Mouse (Mus musculus): Measurements from ENCODE around the gene Styx.

Styx gene

DNA sequence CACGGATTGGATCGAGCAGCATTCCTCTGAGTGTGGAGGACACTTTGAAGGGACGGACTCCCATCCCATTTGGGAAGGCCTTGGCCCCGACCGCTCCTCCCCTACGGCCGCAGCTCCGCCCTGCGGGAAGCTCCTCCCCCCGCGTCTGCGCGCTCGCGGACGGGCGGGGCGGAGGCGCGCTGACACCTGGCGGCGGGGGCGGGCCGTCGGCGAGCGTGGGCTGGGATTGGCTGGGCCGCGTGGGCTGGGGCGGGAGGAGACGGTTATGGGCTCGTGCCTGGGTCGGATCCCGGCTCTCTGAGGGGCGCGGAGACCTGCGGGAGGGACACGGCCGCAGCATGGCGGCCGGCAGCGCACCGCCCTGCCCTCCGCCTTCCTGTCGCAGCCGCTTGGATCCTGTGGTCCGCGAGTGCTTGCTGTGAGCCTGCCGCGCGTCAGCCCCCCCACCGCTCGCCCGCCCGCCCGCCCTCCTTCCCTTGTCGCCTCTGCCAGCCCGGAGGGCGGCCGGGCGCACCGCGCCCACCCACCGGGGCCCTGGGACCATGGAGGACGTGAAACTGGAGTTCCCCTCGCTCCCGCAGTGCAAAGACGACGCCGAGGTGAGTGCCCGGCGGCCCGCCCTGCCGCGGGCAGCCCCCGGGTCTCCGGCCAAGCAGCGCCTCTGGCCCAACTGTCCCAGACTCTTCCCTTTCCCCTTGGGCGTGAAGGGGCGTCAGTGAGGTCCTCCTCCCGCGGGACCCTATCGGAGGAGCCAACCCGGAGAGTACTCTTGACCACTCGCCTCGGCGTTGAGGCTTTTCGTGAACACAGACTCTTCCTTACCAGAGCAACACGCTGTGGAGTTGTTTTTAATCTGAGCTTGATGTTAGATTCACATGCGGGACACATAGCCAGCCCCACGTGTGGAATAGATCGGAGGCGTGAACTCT lies at the start of gene Styx:
TSS of gene Styx (plus strand) at position 163 of the 929 bp plus-strand sequence.
- in situ Hi-C loops (cut with MboI; ENCODE audit: unreplicated experiment in 2 of 2): no loop called here

DNA sequence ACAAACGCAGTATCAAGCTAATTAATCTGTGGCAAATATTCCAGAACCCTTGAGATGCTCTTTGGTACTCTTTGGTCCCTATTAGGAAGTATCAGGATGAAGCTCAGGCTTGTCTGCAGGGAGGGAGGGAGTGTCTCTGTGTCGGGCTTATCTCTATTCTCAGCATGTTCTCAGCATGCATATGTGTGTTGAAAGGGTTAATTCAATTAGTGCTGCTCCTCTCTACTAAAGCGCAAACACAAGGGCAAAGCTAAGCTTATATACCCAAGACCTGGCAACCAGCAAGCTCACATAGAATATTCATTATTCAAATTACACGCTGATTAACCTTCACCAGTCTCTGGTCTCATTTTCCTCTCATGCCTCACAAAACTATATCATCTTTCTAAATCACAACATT lies 47.0 kb upstream of the Styx start:
- in situ Hi-C loops (cut with MboI; ENCODE audit: unreplicated experiment in 2 of 2): no loop called here

DNA sequence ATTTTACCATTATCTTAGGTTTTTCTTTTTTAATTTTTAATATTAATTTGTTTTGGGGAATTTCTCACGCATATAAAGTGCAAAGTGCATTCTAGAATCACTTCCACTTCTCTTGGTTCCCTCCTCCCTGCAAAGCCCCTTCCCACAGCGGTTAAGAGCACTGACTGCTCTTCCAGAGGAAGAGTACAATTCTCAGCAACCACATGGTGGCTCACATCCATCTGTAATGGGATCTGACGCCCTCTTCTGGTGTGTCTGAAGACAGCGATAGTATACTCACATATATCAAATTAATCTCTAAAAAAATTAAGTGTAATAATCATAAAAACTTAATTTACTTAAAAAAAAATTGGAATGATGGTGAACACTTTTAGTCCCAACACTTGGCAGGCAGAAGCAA lies 46.5 kb upstream of the Styx start:
- in situ Hi-C loops (cut with MboI; ENCODE audit: unreplicated experiment in 2 of 2): no loop called here

DNA sequence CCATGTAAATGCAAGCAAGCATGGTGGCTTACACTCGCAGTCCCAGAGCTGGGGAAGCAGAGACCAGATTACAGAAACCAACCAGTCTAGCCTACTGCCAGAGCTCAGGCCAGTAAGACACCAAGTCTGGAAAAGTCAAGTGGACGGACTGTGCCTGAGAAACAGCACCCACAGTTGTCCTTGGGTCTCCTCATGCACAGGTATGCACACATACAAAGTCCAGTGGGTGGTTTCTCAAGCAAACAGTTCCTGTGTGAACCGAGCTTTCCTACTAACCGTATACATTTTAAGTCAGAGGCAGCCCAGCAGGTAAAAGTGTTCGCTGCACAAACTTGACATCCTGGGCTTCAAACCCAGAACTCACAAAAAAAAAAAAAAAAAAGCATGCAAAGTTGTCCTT lies 45.0 kb upstream of the Styx start:
- in situ Hi-C loops (cut with MboI; ENCODE audit: unreplicated experiment in 2 of 2): no loop called here

DNA sequence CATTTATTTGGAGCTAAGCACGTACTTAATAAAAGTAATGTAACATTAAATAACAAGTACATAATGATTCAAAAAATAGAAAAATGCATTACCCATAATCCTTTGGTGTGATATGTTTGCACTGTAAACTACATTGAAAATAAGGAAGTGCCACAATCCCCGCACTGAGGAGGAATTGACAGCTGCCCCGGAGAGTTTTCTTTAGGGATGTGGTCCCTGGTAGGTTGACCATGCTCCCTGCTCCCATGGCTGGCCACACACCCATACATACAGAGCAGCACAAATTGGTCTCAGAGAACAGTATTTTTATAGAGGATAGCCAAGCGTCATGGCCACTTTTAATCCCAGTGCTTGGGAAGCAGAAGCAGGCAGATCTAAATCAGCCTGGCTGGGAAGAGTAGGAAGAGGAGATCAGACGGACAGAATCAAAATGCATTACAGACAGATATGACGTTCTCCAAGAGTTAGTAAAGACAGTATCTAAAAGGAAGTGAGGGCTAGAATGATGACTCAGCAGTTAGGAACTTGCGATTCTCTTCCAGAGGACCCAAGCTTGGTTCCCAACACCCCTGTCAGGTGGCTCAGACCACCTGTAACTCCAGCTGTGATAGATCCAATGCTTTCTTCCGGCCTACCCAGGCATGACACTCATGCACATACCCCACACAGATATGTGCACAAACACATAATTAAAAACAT lies 43.1 kb upstream of the Styx start:
- in situ Hi-C loops (cut with MboI; ENCODE audit: unreplicated experiment in 2 of 2): no loop called here

DNA sequence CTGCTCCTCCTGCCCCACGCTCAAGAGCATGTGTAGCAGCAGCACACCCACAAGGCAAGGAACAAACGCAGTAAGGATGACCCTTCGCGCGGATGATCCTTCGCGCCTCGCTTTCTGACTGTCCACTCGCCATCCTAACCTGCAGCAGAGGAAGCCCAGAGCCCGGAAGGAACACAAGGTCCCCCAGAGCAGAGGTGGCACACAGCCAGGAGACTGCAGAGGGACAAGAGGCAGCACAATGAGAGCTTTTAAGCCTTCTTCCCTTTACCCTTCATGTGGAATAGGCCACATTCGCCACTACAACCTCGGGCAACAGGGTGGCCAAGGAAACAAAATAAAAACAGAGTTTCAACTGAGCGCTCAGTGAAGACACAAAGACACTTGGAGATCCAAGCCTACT lies 41.2 kb upstream of the Styx start:
- in situ Hi-C loops (cut with MboI; ENCODE audit: unreplicated experiment in 2 of 2): no loop called here

DNA sequence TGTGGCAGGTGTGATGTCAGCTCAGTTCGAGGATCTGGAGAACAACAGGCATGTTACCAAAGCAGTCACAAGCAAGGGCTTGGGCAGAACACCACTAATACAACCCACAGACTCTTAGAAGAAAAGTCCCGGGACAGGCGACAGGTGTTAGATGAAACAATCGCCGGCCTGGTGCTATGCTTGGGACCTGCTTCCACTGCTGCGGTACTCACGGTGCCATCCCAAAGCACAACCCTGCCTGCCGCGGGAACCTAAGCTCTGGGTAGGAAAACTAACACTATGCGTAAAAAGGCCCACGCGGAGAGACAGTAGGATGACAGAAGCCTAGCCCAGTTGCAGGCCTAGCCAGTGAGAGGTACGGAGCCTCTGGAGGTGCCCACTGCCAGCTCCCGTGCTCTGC lies 40.8 kb upstream of the Styx start:
- in situ Hi-C loops (cut with MboI; ENCODE audit: unreplicated experiment in 2 of 2): no loop called here

DNA sequence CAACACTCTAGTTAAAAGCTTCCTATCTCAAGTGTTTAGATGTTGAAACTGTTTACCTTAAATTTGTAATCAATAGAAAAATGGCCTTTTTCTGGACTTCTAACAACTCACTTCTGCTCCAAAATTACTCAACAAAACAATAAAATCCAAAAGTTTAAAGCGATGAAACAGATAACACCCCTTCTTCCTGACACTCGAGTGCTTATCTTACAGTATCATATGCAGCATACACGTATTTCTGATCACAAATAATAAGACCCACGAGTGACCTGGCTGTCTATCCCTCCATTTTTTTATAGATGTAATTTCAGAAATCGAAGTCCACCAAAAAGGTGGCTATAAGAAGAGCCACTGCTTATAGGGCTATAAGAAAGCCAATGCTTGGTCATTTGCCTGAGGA lies 34.0 kb upstream of the Styx start:
- in situ Hi-C loops (cut with MboI; ENCODE audit: unreplicated experiment in 2 of 2): no loop called here

DNA sequence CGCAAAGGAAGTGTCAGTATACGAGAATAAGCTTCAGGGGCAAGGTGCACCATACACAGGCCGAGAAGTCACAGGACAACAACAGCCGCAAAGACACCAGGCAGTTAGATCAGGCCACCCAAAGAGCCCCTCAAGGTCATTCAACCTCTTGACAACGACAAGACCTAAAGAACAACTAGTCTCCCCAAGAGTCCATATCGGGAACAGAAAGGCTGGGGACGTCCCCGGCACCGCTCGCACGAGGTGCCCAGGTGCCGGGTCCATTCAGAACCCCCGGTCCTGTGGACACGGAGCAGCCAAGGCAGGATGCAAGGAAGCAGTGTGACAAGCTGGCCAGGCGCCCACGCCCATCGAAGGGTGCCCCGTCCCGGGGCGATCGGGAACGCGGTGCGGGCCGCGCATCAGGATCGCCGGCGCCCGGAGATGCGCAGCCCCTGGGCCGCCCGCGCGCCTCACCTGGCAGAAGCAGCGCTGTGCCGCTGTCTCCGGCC lies 32.9 kb upstream of the Styx start:
- in situ Hi-C loops (cut with MboI; ENCODE audit: unreplicated experiment in 2 of 2): no loop called here

DNA sequence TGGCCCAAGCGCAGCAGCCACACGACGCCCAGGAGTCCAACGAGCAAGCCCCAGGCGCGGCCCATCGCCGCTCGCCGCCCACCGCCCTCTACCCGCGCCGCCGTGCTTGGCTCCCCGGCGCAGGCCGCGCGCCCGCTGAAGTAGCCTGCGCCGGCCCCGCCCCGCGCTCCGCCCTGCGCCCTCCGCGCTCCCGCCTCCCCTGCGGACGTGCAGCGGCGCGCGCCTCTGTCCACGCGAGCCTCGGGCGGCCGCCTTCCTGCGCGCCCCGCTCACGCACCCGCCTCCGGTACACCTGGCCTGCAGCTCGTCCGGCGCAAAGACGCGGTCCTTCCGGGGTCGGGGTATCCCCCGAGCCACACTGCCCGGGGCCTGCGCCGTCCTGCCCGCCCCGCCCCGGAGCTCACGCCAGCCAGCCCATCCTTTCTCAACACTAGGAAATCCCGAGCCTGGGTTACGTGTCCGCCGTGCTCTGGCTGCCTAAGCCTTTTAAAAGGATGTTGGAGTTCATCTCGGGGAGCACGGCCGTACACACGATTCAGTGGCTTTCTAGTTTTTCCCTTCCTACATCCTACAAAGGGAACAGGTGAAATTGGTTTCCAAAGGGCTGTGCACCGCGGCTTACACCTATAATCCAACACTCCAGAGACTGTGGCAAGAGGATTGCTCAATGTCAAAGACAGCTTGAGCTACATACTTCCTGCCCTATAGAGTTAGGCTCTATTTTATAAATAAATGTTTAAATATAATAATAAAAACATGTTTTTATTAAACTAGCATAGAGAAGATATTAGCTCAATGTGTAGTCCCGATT lies 32.3 kb upstream of the Styx start, which contains the start of gene Ero1l:
TSS of gene Ero1l (minus strand) at position 346 of the 811 bp plus-strand sequence.
- in situ Hi-C loops (cut with MboI; ENCODE audit: unreplicated experiment in 2 of 2): no loop called here

DNA sequence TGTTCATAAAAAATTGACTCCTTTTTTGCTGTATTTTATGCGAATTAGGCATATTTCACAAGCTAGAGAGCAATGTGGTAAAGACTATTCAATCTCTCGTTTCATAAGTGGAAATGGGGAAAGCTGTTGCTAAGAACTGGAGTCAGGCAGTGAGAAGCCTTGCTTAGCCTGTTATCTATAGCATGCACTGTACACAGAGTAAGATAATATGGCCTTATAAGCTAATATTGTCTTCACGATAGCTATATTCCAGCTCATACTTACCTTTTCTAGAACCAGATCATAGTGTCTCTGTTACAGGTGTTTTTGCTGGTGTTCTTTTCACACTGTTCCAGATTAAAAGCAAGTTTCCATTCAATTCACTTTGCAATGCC lies 31.7 kb upstream of the Styx start:
- in situ Hi-C loops (cut with MboI; ENCODE audit: unreplicated experiment in 2 of 2): no loop called here

DNA sequence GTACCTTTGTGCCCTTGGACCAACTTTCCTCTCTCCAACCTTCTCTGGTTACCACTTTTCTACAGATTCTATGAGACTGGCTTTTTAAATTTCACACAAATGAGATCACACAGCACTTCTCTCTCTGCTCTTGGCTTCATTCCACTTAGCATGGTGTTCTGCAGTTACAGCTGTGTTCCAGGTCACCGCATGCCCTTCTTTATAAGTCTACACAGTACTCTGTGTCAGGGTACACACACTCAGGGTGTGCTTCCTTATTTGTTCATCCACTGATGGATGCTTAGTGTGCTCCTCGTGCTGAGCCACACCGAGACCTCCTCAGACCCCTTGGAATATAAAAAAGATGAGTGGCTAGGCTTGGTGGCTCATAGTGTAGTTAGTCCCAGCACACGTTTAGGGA lies 30.8 kb upstream of the Styx start:
- in situ Hi-C loops (cut with MboI; ENCODE audit: unreplicated experiment in 2 of 2): loop anchor here in 1 of 2 experiments (10.0 kb wide), 1 partner anchor 105 kb away; the partner anchor contains the start of gene Gpr137c

DNA sequence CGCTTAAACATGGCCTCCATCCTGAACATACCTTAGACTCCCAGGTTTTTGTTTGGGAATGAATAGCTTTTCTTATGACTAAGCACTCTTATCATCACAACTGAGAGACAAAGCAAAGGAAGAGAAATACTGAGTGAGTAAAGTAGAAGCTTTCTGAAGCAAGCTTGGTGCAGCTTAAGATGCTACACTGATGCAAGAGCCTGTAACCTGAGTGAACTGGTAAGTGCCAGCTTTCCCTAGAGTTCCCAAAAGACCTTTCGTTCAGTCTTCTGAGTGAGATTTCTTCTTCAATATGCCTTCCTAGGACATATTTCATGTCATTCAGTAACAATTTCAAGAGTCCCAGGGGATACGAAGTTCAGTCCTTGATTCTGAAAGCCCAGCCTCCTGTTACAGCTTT lies 29.8 kb upstream of the Styx start:
- in situ Hi-C loops (cut with MboI; ENCODE audit: unreplicated experiment in 2 of 2): loop anchor here in 1 of 2 experiments (10.0 kb wide), 1 partner anchor 106 kb away; the partner anchor contains the start of gene Gpr137c

DNA sequence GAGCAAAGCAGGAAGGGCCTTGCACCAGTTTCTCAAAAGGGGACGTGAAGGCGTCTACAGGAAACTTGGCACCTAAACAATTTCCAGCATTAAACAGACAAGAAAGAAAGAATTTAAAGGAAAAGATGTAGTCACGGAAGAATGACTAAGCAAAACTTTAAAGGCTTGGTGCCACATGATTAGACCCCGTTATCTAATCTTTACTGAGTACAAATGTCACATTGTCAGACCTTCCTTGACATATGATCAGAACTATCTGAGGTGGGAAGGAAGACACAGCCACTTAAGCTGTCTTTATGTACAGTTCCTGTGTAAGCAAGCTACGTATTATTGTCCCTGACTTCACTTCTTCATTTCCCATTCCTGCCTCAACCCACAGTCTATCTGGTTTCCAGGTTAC lies 29.3 kb upstream of the Styx start:
- in situ Hi-C loops (cut with MboI; ENCODE audit: unreplicated experiment in 2 of 2): loop anchor here in 1 of 2 experiments (10.0 kb wide), 1 partner anchor 107 kb away; the partner anchor contains the start of gene Gpr137c

DNA sequence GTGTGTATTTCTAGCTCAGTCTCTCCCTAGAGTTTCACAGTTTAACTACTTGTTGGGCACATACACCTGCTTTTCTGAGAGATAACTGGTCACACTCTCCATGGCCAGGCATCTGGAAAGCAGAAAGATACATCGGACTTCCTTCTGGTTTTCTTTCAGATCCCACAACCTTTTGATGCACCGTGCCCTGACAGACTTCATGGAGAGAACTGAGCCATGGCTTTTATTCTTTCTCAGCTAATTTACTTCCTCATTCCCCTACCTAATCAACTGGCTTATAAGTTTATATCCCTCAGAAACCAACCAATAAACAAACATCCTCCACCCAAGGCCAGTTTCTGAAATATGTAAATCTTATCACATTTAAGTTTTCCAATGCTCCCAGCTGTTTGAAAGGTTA lies 28.4 kb upstream of the Styx start:
- in situ Hi-C loops (cut with MboI; ENCODE audit: unreplicated experiment in 2 of 2): loop anchor here in 1 of 2 experiments (10.0 kb wide), 1 partner anchor 108 kb away; the partner anchor contains the start of gene Gpr137c

DNA sequence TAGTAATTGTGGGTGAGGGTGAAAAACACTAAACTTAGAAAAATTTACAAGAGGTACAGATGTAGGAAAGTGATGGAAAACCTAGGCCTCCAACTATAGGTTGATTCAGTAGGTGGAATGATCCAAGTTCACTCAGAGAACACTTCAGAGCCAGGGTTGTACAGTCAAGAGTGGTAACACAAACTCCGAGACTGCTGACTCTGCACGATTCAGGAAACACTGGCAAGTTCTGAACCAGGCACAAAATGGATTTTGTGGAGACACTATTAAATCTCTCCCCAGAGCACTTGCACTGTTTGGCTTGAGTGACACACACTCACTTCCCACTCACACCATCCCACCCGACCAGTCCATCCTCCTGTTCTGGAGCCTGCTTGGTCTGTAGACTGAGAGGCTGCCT lies 27.6 kb upstream of the Styx start:
- in situ Hi-C loops (cut with MboI; ENCODE audit: unreplicated experiment in 2 of 2): loop anchor here in 1 of 2 experiments (10.0 kb wide), 1 partner anchor 109 kb away; the partner anchor contains the start of gene Gpr137c

DNA sequence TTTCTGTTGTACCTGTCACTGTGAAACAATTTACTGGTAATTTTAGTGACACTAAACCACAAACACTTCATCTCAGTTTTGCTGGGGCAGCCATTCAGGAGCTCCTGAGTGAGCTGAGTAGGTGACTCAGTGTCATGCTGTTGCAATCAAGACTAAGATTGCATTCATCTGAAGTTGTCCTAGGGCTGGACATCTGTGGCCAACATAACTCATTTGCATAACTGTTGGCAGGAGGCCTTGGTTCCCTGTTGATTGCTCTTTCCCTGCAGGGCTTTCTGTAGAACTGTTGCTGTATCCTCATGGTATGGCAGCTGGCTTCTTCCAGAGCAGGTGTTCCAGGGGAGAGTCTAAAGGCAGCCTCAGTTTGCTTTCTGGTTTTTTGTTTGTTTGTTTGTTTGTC lies 25.4 kb upstream of the Styx start:
- in situ Hi-C loops (cut with MboI; ENCODE audit: unreplicated experiment in 2 of 2): loop anchor here (10.0 to 25.0 kb wide), 2 partner anchors 111 to 1962 kb away; partner anchors contain the start of genes Gpr137c (in 1 of the 2), Mapk1ip1l (in 1 of the 2), Socs4 (in 1 of the 2) and Wdhd1 (in 1 of the 2)

DNA sequence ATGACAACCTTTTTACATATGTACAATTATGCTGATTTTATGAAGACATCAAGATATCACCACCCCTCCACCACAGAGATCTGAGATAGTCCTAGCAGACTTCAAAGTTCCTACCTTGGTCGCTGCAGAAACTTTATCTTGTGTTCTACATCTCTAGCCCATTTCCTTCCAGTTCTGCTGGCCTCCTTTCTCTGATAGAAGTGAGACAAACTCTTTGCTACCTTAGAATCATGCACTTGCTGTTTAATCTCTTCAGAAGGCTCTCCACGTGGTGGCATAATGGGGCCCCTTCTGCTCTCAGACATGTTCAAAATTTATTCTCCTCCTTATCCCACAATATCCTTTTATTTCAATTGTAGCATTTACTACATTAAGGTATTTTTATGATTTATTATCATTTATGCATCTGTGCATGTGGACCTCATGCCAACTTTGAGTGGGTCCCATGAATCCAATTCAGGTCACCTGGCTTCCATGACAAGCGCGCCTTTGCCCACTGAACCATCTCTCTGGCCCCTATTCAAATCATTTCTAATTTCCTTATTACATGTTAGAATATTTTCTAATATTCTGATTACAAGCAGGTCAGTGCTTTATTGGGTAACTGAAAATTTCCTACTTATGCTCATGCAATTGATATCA lies 22.7 kb upstream of the Styx start:
- in situ Hi-C loops (cut with MboI; ENCODE audit: unreplicated experiment in 2 of 2): loop anchor here (10.0 to 25.0 kb wide), 2 partner anchors 113 to 1959 kb away; partner anchors contain the start of genes Gpr137c (in 1 of the 2), Mapk1ip1l (in 1 of the 2), Socs4 (in 1 of the 2) and Wdhd1 (in 1 of the 2)

DNA sequence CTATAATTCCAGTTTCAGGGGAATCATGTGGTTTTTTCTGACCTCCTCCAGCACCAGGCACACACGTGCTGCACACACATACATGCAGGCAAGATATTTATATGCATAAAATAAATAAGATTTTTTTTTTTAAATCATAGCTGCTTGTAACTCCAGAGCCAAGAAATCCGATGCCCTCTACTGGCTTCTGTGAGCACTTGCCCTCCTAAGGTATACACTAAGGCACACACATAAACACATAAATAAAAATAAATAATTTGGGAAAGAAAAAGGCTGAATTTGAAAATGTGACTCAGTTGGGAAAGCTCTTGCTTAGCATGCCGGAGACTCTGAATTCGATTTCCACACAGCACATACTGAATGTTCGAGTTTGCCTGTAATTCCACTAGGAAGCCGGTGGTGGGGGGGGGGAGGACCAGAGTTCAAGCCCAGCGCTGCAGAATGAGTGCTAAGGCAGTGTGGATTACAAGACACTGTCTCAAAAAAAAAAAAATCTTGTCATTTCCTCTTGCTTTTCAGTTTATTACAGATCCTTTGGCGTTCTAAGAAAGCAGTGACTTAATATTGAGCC lies 21.8 kb upstream of the Styx start:
- in situ Hi-C loops (cut with MboI; ENCODE audit: unreplicated experiment in 2 of 2): loop anchor here (10.0 to 25.0 kb wide), 2 partner anchors 114 to 1958 kb away; partner anchors contain the start of genes Gpr137c (in 1 of the 2), Mapk1ip1l (in 1 of the 2), Socs4 (in 1 of the 2) and Wdhd1 (in 1 of the 2)
